Mouse (Mus musculus) MEL (cell line): ENCODE measurements around the gene Ssc5d.

Source experiments
- CTCF ChIP-seq, 3 experiments: IDR thresholded peaks in 2 of 3; conservative IDR thresholded peaks in 1 of 3; 2 replicates each; pipeline ENCODE4 v1.5.1; 2011 to 2012; ENCODE audit warnings: low read length in 3 of 3, low read depth in 2 of 3, mild to moderate bottlenecking in 2 of 3, improper control_type of control experiment in 1 of 3, inconsistent platforms in 1 of 3, mixed read lengths in 1 of 3, moderate library complexity in 1 of 3; ENCODE audit not compliant: control insufficient read depth in 1 of 3, insufficient read depth in 1 of 3, poor library complexity in 1 of 3, severe bottlenecking in 1 of 3
- E2F4 ChIP-seq: IDR thresholded peaks from 2 replicates; pipeline ENCODE4 v1.6.1; 2011; ENCODE audit warnings: low read depth, low read length, improper control_type of control experiment, borderline replicate concordance
- POLR2A ChIP-seq, 2 experiments: IDR thresholded peaks; 2 replicates each; pipeline ENCODE4 v1.6.1; 2011 to 2012; ENCODE audit warnings: low read length in 2 of 2, mild to moderate bottlenecking in 2 of 2, control low read depth in 1 of 2, improper control_type of control experiment in 1 of 2, low read depth in 1 of 2, moderate library complexity in 1 of 2; ENCODE audit not compliant: control insufficient read depth in 1 of 2, insufficient read depth in 1 of 2, poor library complexity in 1 of 2
- SIN3A ChIP-seq: IDR thresholded peaks from 2 replicates; pipeline ENCODE4 v1.6.1; 2012; ENCODE audit warnings: low read length, improper control_type of control experiment, inconsistent platforms
- ZNF384 ChIP-seq: IDR thresholded peaks from 2 replicates; pipeline ENCODE4 v1.6.1; 2012; ENCODE audit warnings: low read depth, mild to moderate bottlenecking, inconsistent platforms, low read length, improper control_type of control experiment

- TF ChIP-seq CTCF (IDR thresholded peaks at IDR 0.05 in 2 of 3, conservative IDR thresholded peaks at IDR 0.05 in 1 of 3; ENCODE audit: control insufficient read depth in 1 of 3, insufficient read depth in 1 of 3, low read depth in 2 of 3, low read length in 3 of 3, poor library complexity in 1 of 3, severe bottlenecking in 1 of 3) = no peak
- TF ChIP-seq POLR2A (IDR thresholded peaks at IDR 0.05; ENCODE audit: control insufficient read depth in 1 of 2, insufficient read depth in 1 of 2, low read depth in 1 of 2, low read length in 2 of 2, poor library complexity in 1 of 2) = no peak
- no peak for TF ChIP-seq SIN3A
- no peak for TF ChIP-seq ZNF384
- TF ChIP-seq E2F4 = no peak
Observed at GRCm38 (mm10) chr7:4899649-4900522, 25.7 kb upstream of the Ssc5d start.
